Mouse (Mus musculus) ES-Bruce4 (cell line): ENCODE measurements around the gene Slc9a6. TPM values are rescaled to one million over a fixed set of nuclear protein-coding genes. Genes with fewer than 3 reads are reported as not detected.

Experiments used
- H3K27ac ChIP-seq: 2 replicates; pipeline ENCODE4 v1.5.1; 2012; ENCODE audit warnings: low read length, inconsistent platforms; ENCODE audit not compliant: insufficient read depth
- H3K27me3 ChIP-seq: 2 replicates; pipeline ENCODE4 v1.6.1; 2012; ENCODE audit warnings: mild to moderate bottlenecking, low read length, inconsistent platforms; ENCODE audit not compliant: control insufficient read depth, poor library complexity, insufficient read depth, severe bottlenecking
- H3K36me3 ChIP-seq: 2 replicates; pipeline ENCODE4 v1.6.1; 2012; ENCODE audit warnings: inconsistent platforms, mild to moderate bottlenecking, low read length, moderate library complexity; ENCODE audit not compliant: control insufficient read depth, poor library complexity, insufficient read depth, severe bottlenecking
- H3K4me1 ChIP-seq: one replicate; pipeline ENCODE4 v1.8.1; 2011; ENCODE audit warnings: low read length; ENCODE audit not compliant: control insufficient read depth, insufficient read depth
- H3K4me3 ChIP-seq: 2 replicates; pipeline ENCODE4 v1.5.1; 2011; ENCODE audit warnings: low read depth, mild to moderate bottlenecking, low read length
- H3K9ac ChIP-seq: 2 replicates; pipeline ENCODE4 v1.6.1; 2012; ENCODE audit warnings: low read depth, mild to moderate bottlenecking, inconsistent platforms; ENCODE audit not compliant: poor library complexity, severe bottlenecking
- H3K9me3 ChIP-seq: replicated peaks from 2 replicates; pipeline ENCODE4 v1.6.1; 2012; ENCODE audit warnings: mild to moderate bottlenecking, low read length, inconsistent platforms; ENCODE audit not compliant: control insufficient read depth, poor library complexity, insufficient read depth, severe bottlenecking
- CTCF ChIP-seq: IDR thresholded peaks from one replicate; pipeline ENCODE4 v1.8.1; 2011; ENCODE audit warnings: low read depth, low read length
- EP300 ChIP-seq: IDR thresholded peaks from 2 replicates; pipeline ENCODE4 v1.6.1; 2011; ENCODE audit warnings: low read depth, low read length; ENCODE audit not compliant: insufficient read depth
- POLR2A ChIP-seq: IDR thresholded peaks from one replicate; pipeline ENCODE4 v1.8.1; 2011; ENCODE audit warnings: low read length; ENCODE audit not compliant: insufficient read depth
- polyA plus RNA-seq: library from polyadenylated mRNA; stranded (reverse); fragments of >200 nt; gene quantifications from 2 replicates; pipeline ENCODE4 v1.2.4, GENCODE M21; 2011; ENCODE audit warnings: low read depth; ENCODE audit not compliant: missing spikeins, insufficient read depth, insufficient read length

The Slc9a6 gene
- polyA plus RNA-seq, 1 experiment = 9.9 TPM

GRCm38 (mm10) chrX:56661143-56661542 lies 51.6 kb downstream of the Slc9a6 start:
- no peaks in the 10 kb centered on the region for H3K36me3 ChIP-seq
- TF ChIP-seq EP300 = no peak
- TF ChIP-seq POLR2A = no peak
- TF ChIP-seq CTCF = no peak
- no peak overlapping the region for H3K27ac ChIP-seq
- H3K9me3 ChIP-seq = no peaks in the 10 kb centered on the region
- no peak overlapping the region for H3K9ac ChIP-seq
- no peak overlapping the region for H3K4me3 ChIP-seq
- no peaks in the 10 kb centered on the region for H3K4me1 ChIP-seq
- H3K27me3 ChIP-seq = no peaks in the 10 kb centered on the region

GRCm38 (mm10) chrX:56662316-56662715 lies 52.8 kb downstream of the Slc9a6 start:
- Histone ChIP-seq H3K36me3 (no peaks in the 10 kb centered on the region), H3K27me3 (no peaks in the 10 kb centered on the region), H3K9me3 (no peaks in the 10 kb centered on the region), H3K4me3 (no peak overlapping the region), H3K9ac (no peak overlapping the region), H3K4me1 (no peaks in the 10 kb centered on the region), H3K27ac (no peak overlapping the region)
- no peak for TF ChIP-seq CTCF
- no peak for TF ChIP-seq POLR2A
- no peak for TF ChIP-seq EP300

- Histone ChIP-seq H3K27ac (no peak overlapping the region), H3K4me3 (no peak overlapping the region), H3K36me3 (no peaks in the 10 kb centered on the region), H3K9me3 (no peaks in the 10 kb centered on the region), H3K9ac (no peak overlapping the region), H3K27me3 (no peaks in the 10 kb centered on the region), H3K4me1 (no peaks in the 10 kb centered on the region)
- TF ChIP-seq POLR2A (no peak), EP300 (no peak), CTCF (no peak)
Observed at GRCm38 (mm10) chrX:56663377-56663776, 53.8 kb downstream of the Slc9a6 start.

- Histone ChIP-seq H3K9ac (no peak overlapping the region), H3K9me3 (no peaks in the 10 kb centered on the region), H3K4me1 (no peaks in the 10 kb centered on the region), H3K36me3 (no peaks in the 10 kb centered on the region), H3K27ac (no peak overlapping the region), H3K4me3 (no peak overlapping the region), H3K27me3 (no peaks in the 10 kb centered on the region)
- TF ChIP-seq CTCF (no peak), POLR2A (no peak), EP300 (no peak)
Observed at GRCm38 (mm10) chrX:56665226-56665973, 55.8 kb downstream of the Slc9a6 start.

- no peaks in the 10 kb centered on the region for H3K9me3 ChIP-seq
- no peak overlapping the region for H3K9ac ChIP-seq
- no peak overlapping the region for H3K27ac ChIP-seq
- H3K4me1 ChIP-seq = no peaks in the 10 kb centered on the region
- no peak overlapping the region for H3K4me3 ChIP-seq
- TF ChIP-seq EP300 = no peak
- TF ChIP-seq CTCF = no peak
- no peak for TF ChIP-seq POLR2A
- H3K36me3 ChIP-seq = no peaks in the 10 kb centered on the region
- H3K27me3 ChIP-seq = no peaks in the 10 kb centered on the region
Observed at GRCm38 (mm10) chrX:56667296-56667695, 57.7 kb downstream of the Slc9a6 start.

GRCm38 (mm10) chrX:56668051-56668450 lies 58.5 kb downstream of the Slc9a6 start:
- Histone ChIP-seq H3K27ac (no peak overlapping the region), H3K9me3 (no peaks in the 10 kb centered on the region), H3K4me1 (no peaks in the 10 kb centered on the region), H3K4me3 (no peak overlapping the region), H3K36me3 (no peaks in the 10 kb centered on the region), H3K9ac (no peak overlapping the region), H3K27me3 (no peaks in the 10 kb centered on the region)
- TF ChIP-seq EP300 (no peak), POLR2A (no peak), CTCF (no peak)
